Mouse (Mus musculus) intestine, embryonic 14.5 days (tissue): Measurements from ENCODE around the gene Hspa1b. TPM values are rescaled to one million over a fixed set of nuclear protein-coding genes. Genes with fewer than 3 reads are reported as not detected.

ENCODE experiments used
- ATAC-seq: fragments of 200-750 bp; cut with Nextera tagmentation; replicated peaks from 2 replicates; pipeline ENCODE4 v1.8.0; 2017; ENCODE audit warnings: low read depth, moderate number of reproducible peaks, moderate TSS enrichment, moderate library complexity; ENCODE audit not compliant: low FRiP score, low TSS enrichment
- DNase-seq: peaks from one replicate; pipeline ENCODE4 v3.0.0-alpha.2; 2018; ENCODE audit warnings: low spot score
- H3K27ac ChIP-seq: fragments of 300-500 bp; sonication (generic); 2 replicates; pipeline ENCODE4 v1.5.1; 2014; ENCODE audit warnings: low read depth, mild to moderate bottlenecking, control low read depth
- H3K27me3 ChIP-seq: fragments of 300-500 bp; sonication (generic); replicated peaks from 2 replicates; pipeline ENCODE4 v1.6.1; 2014; ENCODE audit warnings: low read length, control low read depth; ENCODE audit not compliant: control insufficient read depth, insufficient read depth
- H3K36me3 ChIP-seq: fragments of 300-500 bp; sonication (generic); 2 replicates; pipeline ENCODE4 v1.6.1; 2014; ENCODE audit warnings: low read length, control low read depth; ENCODE audit not compliant: control insufficient read depth, insufficient read depth
- H3K4me1 ChIP-seq: fragments of 300-500 bp; sonication (generic); replicated peaks from 2 replicates; pipeline ENCODE4 v1.6.1; 2014; ENCODE audit warnings: low read length, control low read depth, mixed read lengths; ENCODE audit not compliant: control insufficient read depth, insufficient read depth
- H3K4me2 ChIP-seq: fragments of 300-500 bp; sonication (generic); 2 replicates; pipeline ENCODE4 v1.6.1; 2014; ENCODE audit warnings: low read length
- H3K4me3 ChIP-seq: fragments of 300-500 bp; sonication (generic); 2 replicates; pipeline ENCODE4 v1.5.1; 2014; ENCODE audit warnings: low read depth, low read length, control low read depth, mixed read lengths
- H3K9ac ChIP-seq: fragments of 300-500 bp; sonication (generic); 2 replicates; pipeline ENCODE4 v1.6.1; 2014; ENCODE audit warnings: mild to moderate bottlenecking, low read length
- H3K9me3 ChIP-seq: fragments of 300-500 bp; sonication (generic); 2 replicates; pipeline ENCODE4 v1.6.1; 2016; ENCODE audit warnings: low read length, control low read depth; ENCODE audit not compliant: control insufficient read depth
- WGBS: fragments of 180-500 bp; shearing (Covaris S2); extraction: QIAGEN DNeasy Blood & Tissue Kit; methylation state at CpG from one replicate; pipeline ENCODE4 v1.1.7; 2014; 5-methylcytosine and 5-hydroxymethylcytosine counted together
- polyA plus RNA-seq: library from polyadenylated mRNA; unstranded; fragments of >200 nt; fragmentation: Nextera tagmentation; extraction: Ambion mirVana; gene quantifications from 2 replicates; pipeline ENCODE4 v1.2.1, GENCODE M21; 2014

The Hspa1b gene
- polyA plus RNA-seq, 1 experiment from 2014 or later: 0.46 TPM

- 79% methylated on average over 4 of the region's 4 CpGs for WGBS
- ATAC-seq: no peak
- DNase-seq: no peak
These were observed 4.2 kb downstream of the Hspa1b start for GRCm38 (mm10) chr17:34954831-34955230.

GRCm38 (mm10) chr17:34953904-34954303 lies 5.1 kb downstream of the Hspa1b start:
- Histone ChIP-seq H3K4me1 (peaks cover 4% of the 10 kb centered on the region; the same call in 1 of the 2 replicates), H3K4me3 (no peak overlapping the region), H3K9ac (no peak overlapping the region), H3K4me2 (no peak overlapping the region), H3K27ac (no peak overlapping the region), H3K9me3 (no peaks in the 10 kb centered on the region), H3K36me3 (peaks cover 21% of the 10 kb centered on the region), H3K27me3 (no peaks in the 10 kb centered on the region; the same call in 1 of the 2 replicates)
- DNase-seq (no peak), ATAC-seq (no peak)
- 94% methylated on average over 4 of the region's 4 CpGs for WGBS

More at GRCm38 (mm10) chr17:34954831-34955230, 4.2 kb downstream of the Hspa1b start:
- Histone ChIP-seq H3K4me2 (no peak overlapping the region), H3K9ac (no peak overlapping the region), H3K4me1 (peaks cover 4% of the 10 kb centered on the region; the same call in 1 of the 2 replicates), H3K9me3 (no peaks in the 10 kb centered on the region), H3K27ac (no peak overlapping the region), H3K27me3 (no peaks in the 10 kb centered on the region; the same call in 1 of the 2 replicates), H3K4me3 (no peak overlapping the region), H3K36me3 (peaks cover 17% of the 10 kb centered on the region)

- Histone ChIP-seq H3K4me2 (no peak overlapping the region), H3K4me1 (peaks cover 4% of the 10 kb centered on the region; the same call in 1 of the 2 replicates), H3K9me3 (no peaks in the 10 kb centered on the region), H3K4me3 (peak overlapping the region; percentile 100; the same call in 1 of the 2 replicates), H3K9ac (no peak overlapping the region), H3K36me3 (peaks cover 21% of the 10 kb centered on the region), H3K27ac (no peak overlapping the region), H3K27me3 (no peaks in the 10 kb centered on the region; the same call in 1 of the 2 replicates)
- no peak for ATAC-seq
- WGBS: 91% methylated on average over 3 of the region's 3 CpGs
- no peak for DNase-seq
These were observed 5.8 kb downstream of the Hspa1b start for GRCm38 (mm10) chr17:34953258-34953657.

DNA sequence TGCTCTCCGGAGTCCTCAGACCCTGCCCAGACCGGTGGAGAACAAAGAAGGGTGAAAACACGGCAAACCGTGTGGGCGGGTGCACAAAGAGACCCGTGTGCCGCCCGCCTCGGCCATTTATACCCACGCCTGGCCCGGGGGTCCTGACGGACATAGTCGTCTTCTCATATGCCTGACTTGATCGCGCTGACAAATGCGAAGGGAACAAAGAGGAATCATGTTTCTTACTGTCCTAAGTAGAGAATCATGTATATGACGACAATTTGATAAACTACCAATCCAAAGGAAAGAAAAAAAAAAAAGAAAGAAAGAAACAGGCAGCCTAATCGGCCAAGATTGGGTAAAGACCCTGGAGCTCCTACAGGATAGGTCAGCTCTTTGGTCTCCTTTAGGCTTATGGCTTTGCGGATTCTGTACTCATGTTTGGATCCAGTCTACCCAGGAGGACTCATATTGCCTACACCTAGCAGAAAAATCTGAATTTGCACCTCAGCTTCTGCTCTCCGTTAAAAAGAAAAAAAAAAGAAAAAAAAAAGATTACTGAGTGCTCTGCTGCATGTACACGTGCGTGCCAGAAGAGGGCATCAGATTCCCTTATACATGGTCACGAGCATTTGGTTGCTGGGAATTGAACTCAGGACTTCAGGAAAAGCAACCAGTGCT lies 6.5 kb downstream of the Hspa1b start:
- H3K4me3 ChIP-seq: peak overlapping the region; percentile 100
- ATAC-seq (peak; percentile 74), DNase-seq (peak; percentile 98)
- no peaks in the 10 kb centered on the region for H3K9me3 ChIP-seq
- H3K27me3 ChIP-seq: no peaks in the 10 kb centered on the region; the same call in 1 of the 2 replicates
- peaks cover 21% of the 10 kb centered on the region for H3K36me3 ChIP-seq
- peak overlapping the region; percentile 91 for H3K4me2 ChIP-seq
- WGBS: under 1% methylated on average over 23 of the region's 23 CpGs
- peaks cover 4% of the 10 kb centered on the region; the same call in 1 of the 2 replicates for H3K4me1 ChIP-seq
- H3K27ac ChIP-seq: peak overlapping the region; percentile 96
- peak overlapping the region; percentile 100 for H3K9ac ChIP-seq

- Histone ChIP-seq H3K4me1 (peaks cover 4% of the 10 kb centered on the region; the same call in 1 of the 2 replicates), H3K9me3 (no peaks in the 10 kb centered on the region), H3K36me3 (peaks cover 21% of the 10 kb centered on the region), H3K27me3 (no peaks in the 10 kb centered on the region; the same call in 1 of the 2 replicates), H3K9ac (peak overlapping the region; percentile 100), H3K27ac (peak overlapping the region; percentile 96), H3K4me3 (peak overlapping the region; percentile 100), H3K4me2 (peak overlapping the region; percentile 91)
- under 1% methylated on average over 29 of the region's 29 CpGs for WGBS
- DNase-seq (no peak), ATAC-seq (peak; percentile 16; the same call in 1 of the 2 replicates)
These were observed 7.2 kb downstream of the Hspa1b start for GRCm38 (mm10) chr17:34951636-34952377.

DNA sequence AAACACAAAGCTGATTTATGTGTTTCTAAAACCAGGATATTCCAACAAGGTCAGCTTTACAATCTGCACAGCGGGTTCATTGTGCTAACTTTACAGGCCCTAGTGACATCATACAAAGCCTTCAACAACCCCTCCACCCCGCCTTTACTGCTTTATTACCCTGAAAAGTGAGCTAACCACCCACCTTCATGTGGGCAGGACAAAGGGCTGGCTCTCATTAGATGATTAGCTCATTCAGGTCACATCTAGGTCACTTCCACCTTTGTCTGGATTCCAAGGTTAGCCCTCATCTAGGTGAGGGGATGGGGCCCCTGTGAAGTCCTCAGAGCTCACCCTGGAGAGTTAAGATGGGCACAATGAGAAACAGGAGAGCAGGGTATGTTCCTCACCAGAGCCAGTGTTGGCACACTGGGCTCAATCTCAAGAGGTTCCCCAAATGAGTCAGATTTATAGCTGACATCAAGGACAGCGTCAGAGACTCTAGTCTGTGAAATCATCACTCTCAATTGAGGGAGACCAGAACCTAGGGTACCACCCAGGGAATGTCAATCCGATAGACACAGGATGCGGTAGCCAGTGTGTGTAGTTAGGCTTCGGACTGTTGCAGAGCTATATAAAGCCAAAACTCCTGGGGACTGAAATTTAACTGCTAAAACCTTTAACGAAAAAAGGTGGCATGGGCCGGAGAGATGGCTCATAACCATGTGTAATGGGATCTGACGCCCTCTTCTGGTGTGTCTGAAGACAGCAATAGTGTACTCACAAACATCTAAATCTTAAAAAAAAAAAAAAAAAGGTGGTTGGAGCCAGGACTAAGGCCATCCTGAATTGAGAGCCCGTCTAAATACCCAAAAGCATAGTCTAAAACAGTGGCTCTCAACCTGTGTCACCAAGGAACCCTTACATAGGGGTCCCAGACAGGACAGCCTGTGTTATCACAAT lies 8.3 kb downstream of the Hspa1b start:
- 32% methylated on average over 10 of the region's 10 CpGs for WGBS
- H3K4me3 ChIP-seq: peak overlapping the region; percentile 100
- DNase-seq (peak; percentile 73), ATAC-seq (peak; percentile 43)
- H3K36me3 ChIP-seq: peaks cover 21% of the 10 kb centered on the region
- peak overlapping the region; percentile 96 for H3K27ac ChIP-seq
- peak overlapping the region; percentile 91 for H3K4me2 ChIP-seq
- H3K27me3 ChIP-seq: no peaks in the 10 kb centered on the region
- H3K9ac ChIP-seq: peak overlapping the region; percentile 100
- peaks cover 4% of the 10 kb centered on the region; the same call in 1 of the 2 replicates for H3K4me1 ChIP-seq
- H3K9me3 ChIP-seq: no peaks in the 10 kb centered on the region

DNA sequence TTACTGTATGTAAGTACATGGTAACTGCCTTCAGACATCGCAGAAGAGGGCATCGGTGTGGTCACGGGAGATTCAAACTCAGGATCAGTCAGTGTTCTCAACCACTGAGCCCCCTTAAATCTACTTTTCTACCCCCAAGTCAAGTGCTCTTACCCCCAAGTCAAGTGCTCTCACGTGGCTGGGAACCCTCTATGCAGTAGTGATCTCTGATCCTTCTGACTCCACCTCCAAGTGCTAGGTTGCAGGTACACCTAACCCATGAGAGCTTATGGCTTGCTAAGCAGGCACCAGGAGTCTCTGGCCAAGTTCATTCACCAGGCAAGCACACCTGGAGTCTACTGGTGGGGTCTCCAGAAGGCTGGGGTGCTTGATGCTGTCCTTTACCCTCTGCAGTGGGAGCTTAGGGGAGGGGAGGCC lies 9.5 kb downstream of the Hspa1b start:
- 40% methylated on average over 4 of the region's 4 CpGs for WGBS
- peak overlapping the region; percentile 100; the same call in 1 of the 2 replicates for H3K4me3 ChIP-seq
- ATAC-seq (0 out of 2 replicates have a peak, but pooled peaks have one; percentile 3), DNase-seq (peak; percentile 59)
- no peak overlapping the region; the same call in 1 of the 2 replicates for H3K9ac ChIP-seq
- peaks cover 4% of the 10 kb centered on the region; the same call in 1 of the 2 replicates for H3K4me1 ChIP-seq
- H3K4me2 ChIP-seq: peak overlapping the region; percentile 91
- H3K36me3 ChIP-seq: peaks cover 21% of the 10 kb centered on the region
- H3K27ac ChIP-seq: peak overlapping the region; percentile 96
- no peaks in the 10 kb centered on the region for H3K27me3 ChIP-seq
- 0 out of 2 replicates have a peak, but pooled peaks cover 2% of the 10 kb centered on the region for H3K9me3 ChIP-seq
